Mouse (Mus musculus) lung, embryonic 14.5 days (tissue): ENCODE measurements at regions not wholly inside any gene's neighbourhood (a gene's known extent, or its start where the extent isn't known, plus 50 kb on each side); places are given as distances from the start of the nearest gene placed in this dataset.

Experiments used
- ATAC-seq: fragments of 200-750 bp; cut with Nextera tagmentation; 2 replicates; pipeline ENCODE4 v1.8.0; 2017; ENCODE audit warnings: mild to moderate bottlenecking, moderate TSS enrichment, moderate library complexity; ENCODE audit not compliant: insufficient read depth
- DNase-seq: peaks from one replicate; pipeline ENCODE4 v3.0.0-alpha.2; 2015
- H3K27ac ChIP-seq: fragments of 300-500 bp; sonication (generic); 2 replicates; pipeline ENCODE4 v1.5.1; 2014; ENCODE audit warnings: low read depth, mild to moderate bottlenecking, moderate library complexity
- H3K27me3 ChIP-seq: fragments of 300-500 bp; sonication (generic); 2 replicates; pipeline ENCODE4 v1.6.1; 2014; ENCODE audit warnings: low read length, control low read depth; ENCODE audit not compliant: insufficient read depth
- H3K36me3 ChIP-seq: fragments of 300-500 bp; sonication (generic); 2 replicates; pipeline ENCODE4 v1.6.1; 2014; ENCODE audit warnings: control low read depth; ENCODE audit not compliant: insufficient read depth
- H3K4me1 ChIP-seq: fragments of 300-500 bp; sonication (generic); 2 replicates; pipeline ENCODE4 v1.6.1; 2014; ENCODE audit warnings: antibody characterized with exemption, control low read depth; ENCODE audit not compliant: insufficient read depth
- H3K4me2 ChIP-seq: fragments of 300-500 bp; sonication (generic); 2 replicates; pipeline ENCODE4 v1.6.1; 2014; ENCODE audit warnings: mild to moderate bottlenecking
- H3K4me3 ChIP-seq: fragments of 300-500 bp; sonication (generic); 2 replicates; pipeline ENCODE4 v1.5.1; 2014; ENCODE audit warnings: low read depth, low read length
- H3K9ac ChIP-seq: fragments of 300-500 bp; sonication (generic); 2 replicates; pipeline ENCODE4 v1.6.1; 2014
- H3K9me3 ChIP-seq: fragments of 300-500 bp; sonication (generic); 2 replicates; pipeline ENCODE4 v1.6.1; 2016; ENCODE audit warnings: low read depth, low read length, control low read depth
- CTCF ChIP-seq: IDR thresholded peaks from 2 replicates; pipeline ENCODE4 v1.5.1; 2016; ENCODE audit warnings: antibody characterized with exemption, low read depth
- WGBS: fragments of 180-500 bp; shearing (Covaris S2); extraction: QIAGEN DNeasy Blood & Tissue Kit; methylation state at CpG from one replicate; pipeline ENCODE4 v1.1.7; 2014; 5-methylcytosine and 5-hydroxymethylcytosine counted together

DNA sequence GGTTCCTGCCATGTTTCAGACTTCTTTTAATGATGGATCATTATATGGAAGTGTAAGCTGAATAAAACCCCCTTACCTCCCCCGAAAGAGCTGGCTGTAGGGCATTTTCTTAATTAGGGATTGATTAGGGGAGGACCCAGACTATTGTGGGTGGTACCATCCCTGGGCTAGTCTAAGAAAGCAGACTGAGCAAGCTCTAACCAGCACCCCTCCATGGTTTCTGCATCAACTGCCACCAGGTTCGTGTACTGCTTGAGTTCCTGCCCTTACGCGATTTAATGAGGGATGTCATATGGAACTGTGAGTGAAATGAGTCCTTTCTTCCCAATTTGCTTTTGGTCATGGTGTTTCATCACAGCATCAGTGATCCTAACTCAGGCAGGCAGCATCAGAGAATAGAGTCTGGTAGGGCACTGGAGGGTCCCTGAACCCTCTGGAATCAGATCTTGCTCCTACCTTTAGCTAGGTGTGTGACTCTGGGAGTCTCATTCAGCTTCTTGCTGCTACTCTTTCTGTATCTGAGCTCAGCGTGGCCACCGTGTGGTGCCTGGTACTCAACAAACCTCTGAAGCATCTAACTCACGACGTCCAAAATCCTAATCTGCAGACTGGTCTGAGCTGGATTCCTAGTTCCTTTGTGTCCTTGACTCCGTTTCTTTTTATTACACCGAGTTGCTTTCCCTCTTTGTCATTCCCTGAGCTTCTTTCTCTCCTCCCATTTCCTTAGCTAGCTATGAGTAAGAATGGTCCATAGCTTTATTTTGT lies 1884.0 kb upstream of the Lrrc6 start:
- no peak overlapping the region for H3K4me2 ChIP-seq
- no peak overlapping the region for H3K4me3 ChIP-seq
- H3K9ac ChIP-seq, result no peak overlapping the region
- WGBS, result 63% methylated on average over 10 of the region's 10 CpGs
- no peaks in the 10 kb centered on the region for H3K27me3 ChIP-seq
- DNase-seq (no peak), ATAC-seq (no peak)
- H3K4me1 ChIP-seq, result no peaks in the 10 kb centered on the region
- no peaks in the 10 kb centered on the region for H3K36me3 ChIP-seq
- H3K27ac ChIP-seq, result no peak overlapping the region
- no peaks in the 10 kb centered on the region for H3K9me3 ChIP-seq
- no peak for TF ChIP-seq CTCF

DNA sequence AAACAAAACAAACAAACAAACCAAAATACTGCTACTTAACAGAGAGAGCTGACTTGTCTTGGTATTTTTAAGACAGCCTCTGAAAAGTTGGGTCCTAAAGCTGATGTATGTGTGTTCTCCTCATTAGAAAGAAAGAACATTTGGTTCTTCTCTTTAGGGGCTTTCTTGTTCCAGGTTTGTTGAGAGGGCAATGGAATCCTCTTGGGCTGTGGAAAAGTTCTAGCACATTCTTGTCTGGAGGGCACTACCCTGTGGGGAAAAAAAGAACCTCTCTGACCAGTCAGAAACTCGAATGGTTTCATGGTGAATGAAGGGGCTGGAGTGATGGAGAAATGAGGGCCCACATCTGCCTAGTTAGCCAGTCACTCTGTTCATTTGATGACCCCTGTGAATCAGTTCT lies 1874.5 kb upstream of the Lrrc6 start:
- Histone ChIP-seq H3K27ac (no peak overlapping the region), H3K4me1 (no peaks in the 10 kb centered on the region), H3K27me3 (no peaks in the 10 kb centered on the region), H3K9ac (no peak overlapping the region), H3K4me3 (no peak overlapping the region), H3K9me3 (no peaks in the 10 kb centered on the region), H3K36me3 (no peaks in the 10 kb centered on the region), H3K4me2 (no peak overlapping the region)
- DNase-seq (no peak), ATAC-seq (no peak)
- TF ChIP-seq CTCF, result no peak
- 41% methylated on average over 1 of the region's 1 CpGs for WGBS

GRCm38 (mm10) chr15:68366816-68367215 lies 1866.1 kb upstream of the Lrrc6 start:
- no peaks in the 10 kb centered on the region for H3K36me3 ChIP-seq
- H3K4me2 ChIP-seq, result no peak overlapping the region
- H3K27ac ChIP-seq, result no peak overlapping the region
- 75% methylated on average over 3 of the region's 3 CpGs for WGBS
- no peak for TF ChIP-seq CTCF
- no peak for ATAC-seq
- H3K4me3 ChIP-seq, result no peak overlapping the region
- no peaks in the 10 kb centered on the region for H3K9me3 ChIP-seq
- H3K9ac ChIP-seq, result no peak overlapping the region
- H3K27me3 ChIP-seq, result no peaks in the 10 kb centered on the region
- DNase-seq, result no peak
- H3K4me1 ChIP-seq, result no peaks in the 10 kb centered on the region

GRCm38 (mm10) chr15:68363058-68363735 lies 1862.5 kb upstream of the Lrrc6 start:
- Histone ChIP-seq H3K4me2 (peak overlapping the region; percentile 68), H3K27ac (peak overlapping the region; percentile 92), H3K9ac (peak overlapping the region; percentile 89), H3K9me3 (no peaks in the 10 kb centered on the region), H3K36me3 (no peaks in the 10 kb centered on the region), H3K4me3 (peak overlapping the region; percentile 87), H3K4me1 (peaks cover 6% of the 10 kb centered on the region; the same call in 1 of the 2 replicates), H3K27me3 (no peaks in the 10 kb centered on the region)
- TF ChIP-seq CTCF, result peak; percentile 21; the same call in 1 of the 2 replicates
- DNase-seq (peak; percentile 100), ATAC-seq (peak; percentile 96)
- WGBS, result under 1% methylated on average over 64 of the region's 72 CpGs

DNA sequence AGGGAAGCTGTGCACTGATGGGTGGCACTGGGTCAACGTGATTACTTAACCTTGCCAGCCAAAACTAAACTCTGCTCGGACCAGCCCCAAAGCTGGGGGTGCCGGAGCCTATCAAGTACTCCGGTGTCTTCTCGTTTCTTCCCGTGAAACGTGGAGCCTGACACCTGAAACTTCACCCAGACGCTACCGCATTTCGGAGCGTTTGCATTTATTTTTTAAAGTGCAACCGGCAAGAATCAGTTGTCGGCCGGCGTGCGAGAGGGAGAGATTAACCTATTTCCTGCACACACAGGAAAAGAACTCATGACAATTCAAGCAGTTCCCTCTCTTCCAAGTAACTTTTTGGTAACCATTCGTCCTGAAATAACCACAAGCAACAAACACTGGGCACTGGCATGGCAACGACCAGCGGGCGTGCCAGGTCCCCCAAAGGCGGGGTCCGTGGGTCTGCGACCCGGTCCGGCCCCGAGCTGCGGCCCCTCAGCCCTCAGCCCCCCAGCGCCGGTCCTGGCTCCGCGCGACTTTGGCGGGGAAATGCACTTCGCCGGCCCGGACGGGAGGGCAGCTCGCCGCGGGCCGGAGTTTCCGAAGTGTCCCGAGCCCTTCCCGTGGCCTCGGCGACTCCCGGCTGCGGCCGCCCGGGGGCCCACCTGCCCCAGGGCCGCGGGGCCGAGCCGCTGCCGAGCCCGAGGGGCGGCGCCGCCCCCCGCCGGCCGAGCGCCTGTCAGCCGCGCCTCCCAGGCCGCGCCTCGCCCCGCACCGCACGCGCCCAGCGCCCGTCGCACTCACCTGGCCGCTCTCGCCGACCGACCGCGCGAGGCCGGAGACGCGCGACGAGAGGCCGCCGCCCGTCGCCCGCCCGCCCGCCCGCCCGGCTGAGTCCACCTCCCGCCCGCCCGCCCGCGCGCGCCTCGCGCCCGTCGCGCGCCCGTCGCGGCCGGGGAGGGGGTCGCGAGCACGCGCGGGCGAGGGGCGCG lies 1861.7 kb upstream of the Lrrc6 start:
- H3K4me2 ChIP-seq, result peak overlapping the region; percentile 68
- WGBS, result under 1% methylated on average over 58 of the region's 121 CpGs
- TF ChIP-seq CTCF, result no peak
- no peaks in the 10 kb centered on the region for H3K9me3 ChIP-seq
- peak overlapping the region; percentile 87 for H3K4me3 ChIP-seq
- H3K4me1 ChIP-seq, result peaks cover 6% of the 10 kb centered on the region; the same call in 1 of the 2 replicates
- no peaks in the 10 kb centered on the region for H3K36me3 ChIP-seq
- ATAC-seq, result peak; percentile 61
- peak; percentile 63 for DNase-seq
- no peaks in the 10 kb centered on the region for H3K27me3 ChIP-seq
- H3K9ac ChIP-seq, result peak overlapping the region; percentile 89
- H3K27ac ChIP-seq, result peak overlapping the region; percentile 92

DNA sequence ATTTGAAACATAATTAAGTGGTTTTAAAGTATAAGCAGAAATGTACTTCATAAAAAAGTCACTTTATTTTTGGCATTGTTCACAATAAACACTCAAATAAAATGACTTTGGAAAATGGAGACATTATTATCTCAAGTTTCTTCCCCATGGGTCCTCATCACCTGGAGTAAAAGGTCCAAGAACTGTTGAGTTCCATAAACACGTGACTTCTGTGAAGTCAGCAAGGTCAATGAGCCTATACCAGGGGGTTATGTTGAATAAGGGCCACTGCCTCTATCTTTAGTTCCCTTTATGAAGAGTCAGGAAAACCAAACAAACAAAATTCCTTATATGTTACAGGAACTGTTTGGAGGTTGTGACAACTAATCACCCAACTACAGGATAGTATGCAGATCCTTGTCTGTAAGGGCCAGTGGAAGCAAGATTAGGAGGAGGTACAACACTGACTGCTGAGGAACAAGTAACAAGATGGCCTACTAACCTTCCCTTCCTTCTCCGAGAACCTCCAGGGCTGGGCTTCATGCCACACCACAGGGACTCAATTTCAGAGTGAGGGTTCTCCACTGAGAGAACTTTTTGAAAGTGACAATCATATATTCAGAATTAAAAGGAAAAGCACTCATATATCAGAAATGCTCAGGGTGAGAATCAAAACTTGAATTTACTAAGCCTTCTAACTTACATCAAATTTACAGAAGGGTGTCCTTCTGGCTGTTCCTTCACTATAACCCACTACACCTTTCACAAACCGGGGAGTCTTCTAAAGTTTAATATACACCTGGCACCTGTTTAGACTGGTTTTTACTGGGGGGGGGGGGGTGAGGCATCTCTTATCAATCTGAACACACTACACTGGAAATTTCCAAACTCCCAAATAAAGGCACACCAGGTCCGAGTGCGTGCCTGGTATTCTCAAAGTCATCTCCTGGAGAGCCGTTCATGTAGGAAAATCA lies 1860.5 kb upstream of the Lrrc6 start:
- Histone ChIP-seq H3K4me1 (peaks cover 6% of the 10 kb centered on the region; the same call in 1 of the 2 replicates), H3K27ac (no peak overlapping the region)

More for the DNA sequence above, 1860.5 kb upstream of the Lrrc6 start:
- WGBS, result 38% methylated on average over 6 of the region's 6 CpGs
- ATAC-seq (no peak), DNase-seq (no peak)
- TF ChIP-seq CTCF, result no peak
- H3K36me3 ChIP-seq, result no peaks in the 10 kb centered on the region
- peak overlapping the region; percentile 68 for H3K4me2 ChIP-seq
- no peaks in the 10 kb centered on the region for H3K27me3 ChIP-seq
- H3K9ac ChIP-seq, result peak overlapping the region; percentile 89
- no peaks in the 10 kb centered on the region for H3K9me3 ChIP-seq
- peak overlapping the region; percentile 87 for H3K4me3 ChIP-seq
